Mouse (Mus musculus): ENCODE results near the gene Ubr3. TPM values are rescaled to one million over a fixed set of nuclear protein-coding genes. Genes with fewer than 3 reads are reported as not detected.

Gene Ubr3
- polyA plus RNA-seq (2017; shearing (Covaris generic)) = 8.9 TPM

GRCm38 (mm10) chr2:69897039-69897617 is at the start of gene Ubr3:
Gene Ubr3, plus strand, starts transcription at chr2:69897246.

DNA sequence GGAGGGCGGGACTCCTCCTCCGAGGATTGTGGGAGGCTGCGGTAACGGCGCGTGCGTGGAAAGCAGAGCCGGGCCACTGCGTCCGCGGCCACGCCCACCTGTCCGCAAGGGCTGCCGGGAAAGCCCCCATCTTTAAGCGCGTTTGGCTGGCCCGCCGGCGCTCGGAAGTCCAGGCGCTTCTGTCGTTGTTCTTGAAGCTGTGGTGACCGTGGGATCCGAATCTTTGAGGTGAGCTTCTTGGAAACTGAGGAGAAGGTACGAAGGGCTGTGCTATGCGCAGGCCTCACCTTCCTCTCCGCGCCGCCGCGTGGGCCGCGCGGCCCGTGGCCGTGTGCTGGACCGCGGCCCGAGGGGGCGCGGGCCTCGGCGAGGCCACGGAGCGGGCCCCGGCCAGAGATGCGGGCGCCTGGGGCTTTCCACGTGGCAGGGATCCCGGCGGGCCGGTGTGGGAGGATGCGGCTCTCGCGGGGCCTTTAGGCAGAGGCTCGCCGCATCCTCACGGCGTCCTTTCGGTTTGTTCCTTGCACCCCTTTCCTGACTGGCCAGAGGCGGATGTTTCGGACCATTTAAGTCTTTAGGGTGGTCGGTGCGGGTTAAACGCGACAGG is 35.5 kb upstream of the Ubr3 start, which contains the start of gene Ssb:
Ssb (plus strand) TSS at position 78 of the 607 bp plus-strand sequence.

DNA sequence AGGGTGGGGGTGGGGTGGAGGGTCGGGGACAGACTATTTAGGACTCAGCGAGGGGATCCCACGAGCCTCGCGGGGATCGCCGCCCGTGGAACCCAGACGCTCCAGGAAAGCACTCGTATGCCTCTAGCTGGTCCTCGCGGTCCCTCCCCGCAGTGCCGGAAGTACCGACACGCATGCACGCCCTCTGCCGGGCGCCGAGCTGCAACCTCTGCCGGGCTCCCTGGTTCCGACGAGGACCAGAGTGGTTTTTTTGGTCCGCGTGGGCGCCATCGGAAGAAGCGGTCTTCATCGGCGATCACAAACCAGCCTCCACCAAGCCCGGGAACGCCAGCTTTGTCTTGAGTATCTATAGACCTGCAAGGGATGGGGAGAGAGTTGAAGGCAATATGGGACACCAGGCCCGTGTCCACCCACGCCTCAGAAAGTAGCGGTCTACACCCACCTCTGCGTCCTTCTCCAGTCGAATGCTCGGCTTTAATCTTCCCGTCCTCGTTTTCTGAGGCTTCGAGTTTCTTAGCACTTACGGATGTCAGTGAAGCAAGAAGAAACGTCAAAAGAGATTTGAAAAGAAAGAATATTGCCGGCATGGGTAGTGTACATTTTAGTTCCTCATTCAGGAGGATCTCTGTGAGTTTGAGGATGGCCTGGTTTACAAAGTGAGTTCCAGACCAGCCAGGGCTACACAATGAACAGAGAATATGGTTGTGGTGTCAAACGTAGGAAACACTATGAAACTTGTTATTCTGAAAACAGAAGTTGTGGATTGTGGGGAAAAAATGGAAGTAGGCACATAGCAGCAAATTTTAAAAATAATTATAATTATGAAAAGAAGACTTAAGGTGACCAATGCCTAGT is 11.4 kb upstream of the Ubr3 start, which contains the start of gene Mettl5:
Mettl5 (minus strand) TSS at position 165 of the 855 bp plus-strand sequence.

DNA sequence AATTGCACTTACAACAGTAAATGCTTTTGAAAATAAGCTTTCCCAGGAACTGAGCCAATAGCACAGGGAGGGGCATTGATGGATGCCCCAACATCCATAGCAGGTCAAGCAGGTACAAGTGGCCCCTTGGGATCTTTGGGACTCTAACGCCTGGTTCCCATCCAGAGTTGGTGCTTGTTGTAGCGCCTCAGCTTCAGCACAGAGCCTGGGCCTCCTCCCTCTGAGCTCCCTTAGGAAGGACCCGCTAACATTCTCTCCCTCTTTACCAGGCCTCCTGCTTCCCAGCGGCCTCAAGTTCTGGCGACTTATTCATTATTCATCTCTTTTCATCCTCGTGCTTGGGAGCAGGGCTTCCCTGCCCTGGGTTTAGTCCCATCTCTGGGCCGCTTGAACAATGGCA is 141.7 kb downstream of the Ubr3 start, which contains the start of gene Myo3b:
Myo3b (plus strand) TSS at position 375 of the 400 bp plus-strand sequence.

Other genes starting within 250 kb of the Ubr3 start
- not detected for gene Klhl41, start 227.1 kb upstream of the Ubr3 start, polyA plus RNA-seq (2017; shearing (Covaris generic))
- gene Fastkd1, start 183.7 kb upstream of the Ubr3 start, polyA plus RNA-seq (2017; shearing (Covaris generic)) = 13.1 TPM
- 183 TPM for gene Ppig, start 174.7 kb upstream of the Ubr3 start, polyA plus RNA-seq (2017; shearing (Covaris generic))
- gene Ccdc173, start 107.7 kb upstream of the Ubr3 start, polyA plus RNA-seq (2017; shearing (Covaris generic)) = 3.5 TPM
- gene Phospho2, start 107.6 kb upstream of the Ubr3 start, polyA plus RNA-seq (2017; shearing (Covaris generic)) = 43.5 TPM
- gene Klhl23, start 75.3 kb upstream of the Ubr3 start, polyA plus RNA-seq (2017; shearing (Covaris generic)) = 0.32 TPM
- gene Ssb, start 35.7 kb upstream of the Ubr3 start, polyA plus RNA-seq (2017; shearing (Covaris generic)) = 334 TPM
- 35.0 TPM for gene Mettl5, start 11.6 kb upstream of the Ubr3 start, polyA plus RNA-seq (2017; shearing (Covaris generic))
- gene Myo3b, start 141.9 kb downstream of the Ubr3 start, polyA plus RNA-seq (2017; shearing (Covaris generic)) = 20.3 TPM